Mouse (Mus musculus) urinary bladder, postnatal 36 days (tissue): Measurements from ENCODE around the gene B3galt1.

Experiments used
- DNase-seq, 2 experiments: peaks; one replicate each; pipeline ENCODE4 v3.0.0; 2022; ENCODE audit warnings: low spot score in 2 of 2, mixed read lengths in 1 of 2

The B3galt1 gene

DNA sequence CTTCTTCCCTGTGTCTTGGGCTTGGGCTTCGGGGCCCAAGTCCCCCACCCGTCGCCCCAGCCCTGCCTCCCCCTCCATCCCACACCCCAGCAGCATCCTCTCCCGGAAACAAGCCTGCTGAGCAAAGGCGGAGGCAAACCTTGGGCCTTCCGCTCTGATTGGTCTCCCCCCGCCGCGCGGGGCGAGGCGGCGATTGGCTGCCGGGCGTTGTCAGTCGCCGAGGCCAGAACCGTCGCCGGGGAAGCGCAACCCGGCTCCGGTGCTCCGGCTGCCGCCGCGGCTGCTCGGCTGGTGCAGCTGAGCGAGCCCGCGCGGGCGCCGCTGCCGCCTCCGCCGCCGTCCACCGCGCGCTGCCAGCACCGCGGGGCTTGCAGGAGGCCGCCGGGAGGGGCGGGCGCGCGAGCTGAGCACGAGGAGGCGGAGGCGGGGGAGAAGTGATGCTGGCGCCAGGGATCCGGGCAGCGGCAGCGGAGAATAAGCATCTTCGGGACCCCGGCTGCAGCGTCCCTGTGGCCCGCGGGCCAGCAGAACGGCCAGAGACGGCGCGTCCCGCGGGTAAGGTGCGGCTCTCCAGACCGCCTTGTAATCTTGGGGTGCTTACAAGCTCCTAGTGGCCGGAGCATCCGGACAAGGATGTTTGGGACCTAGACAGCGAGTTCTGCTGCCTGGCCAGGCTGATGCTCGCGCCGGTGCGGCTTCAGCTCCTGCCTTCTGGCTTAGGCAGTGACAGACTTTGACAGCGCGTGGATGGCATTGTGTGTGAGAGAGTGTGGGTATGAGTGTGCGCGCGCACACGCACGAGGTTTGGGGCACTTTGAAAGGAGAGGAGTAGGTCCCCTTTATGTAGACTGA, at the start of gene B3galt1:
TSS of gene B3galt1 (plus strand) at position 392 of the 852 bp plus-strand sequence.
- DNase-seq = peak; percentile 66 to 77

DNA sequence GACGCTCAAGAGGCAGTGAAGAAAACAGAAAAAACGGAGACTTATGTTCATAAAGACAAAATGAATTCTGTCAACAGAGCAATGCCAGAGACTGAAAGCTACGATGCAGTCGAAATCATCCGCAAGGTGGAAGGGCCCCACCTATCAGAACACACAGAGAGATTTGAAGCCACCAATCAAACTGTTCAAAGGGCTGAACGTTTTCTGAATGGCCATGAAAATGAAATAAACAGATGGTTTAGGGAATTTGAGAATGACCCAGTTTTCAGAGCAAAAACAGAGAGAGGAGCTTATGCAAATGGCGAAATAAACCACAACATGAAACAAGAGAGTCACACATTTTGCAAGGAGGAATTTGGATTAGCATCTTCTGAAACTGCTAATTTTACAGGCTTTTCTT, 49.3 kb upstream of the B3galt1 start:
- DNase-seq = no peak

DNA sequence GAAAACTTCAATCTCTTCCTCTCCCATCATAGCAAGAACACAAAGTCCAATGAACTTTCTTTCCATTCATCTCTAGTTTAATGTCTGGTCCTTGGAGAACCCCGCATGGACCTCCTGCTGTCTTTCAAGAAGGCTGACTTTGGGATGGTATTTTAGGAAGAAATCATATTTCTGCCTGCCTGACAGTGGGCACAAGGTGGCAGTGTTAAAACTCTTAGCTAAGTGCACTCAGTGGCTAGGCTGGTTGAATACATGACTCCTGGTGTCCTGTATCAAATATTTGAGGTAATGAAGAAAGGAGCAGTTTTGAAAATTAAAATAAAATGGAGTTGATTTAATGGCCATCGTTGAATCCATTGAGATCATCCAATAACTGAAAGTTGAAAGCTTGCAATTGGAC, 30.3 kb upstream of the B3galt1 start:
- no peak for DNase-seq

DNA sequence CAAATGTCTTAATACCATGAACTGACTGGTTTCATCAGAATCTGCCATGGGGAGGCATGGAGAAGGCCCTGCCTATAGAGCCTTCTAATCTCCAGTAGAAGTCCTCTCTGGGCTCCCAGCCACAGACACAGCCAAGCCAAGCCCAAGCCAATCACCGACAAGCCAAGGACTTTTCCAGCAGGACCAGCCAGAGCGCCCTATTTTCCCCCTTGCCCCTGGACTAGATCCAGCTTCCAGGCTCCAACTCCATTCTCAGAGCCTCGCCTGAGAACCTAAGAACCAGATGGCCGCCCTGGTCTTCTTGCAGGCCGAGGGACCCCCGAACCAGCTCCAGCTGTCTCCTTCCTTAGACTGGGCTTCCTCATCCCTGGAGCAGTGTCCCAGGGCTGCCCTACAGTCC, 26.2 kb upstream of the B3galt1 start:
- DNase-seq = no peak

DNA sequence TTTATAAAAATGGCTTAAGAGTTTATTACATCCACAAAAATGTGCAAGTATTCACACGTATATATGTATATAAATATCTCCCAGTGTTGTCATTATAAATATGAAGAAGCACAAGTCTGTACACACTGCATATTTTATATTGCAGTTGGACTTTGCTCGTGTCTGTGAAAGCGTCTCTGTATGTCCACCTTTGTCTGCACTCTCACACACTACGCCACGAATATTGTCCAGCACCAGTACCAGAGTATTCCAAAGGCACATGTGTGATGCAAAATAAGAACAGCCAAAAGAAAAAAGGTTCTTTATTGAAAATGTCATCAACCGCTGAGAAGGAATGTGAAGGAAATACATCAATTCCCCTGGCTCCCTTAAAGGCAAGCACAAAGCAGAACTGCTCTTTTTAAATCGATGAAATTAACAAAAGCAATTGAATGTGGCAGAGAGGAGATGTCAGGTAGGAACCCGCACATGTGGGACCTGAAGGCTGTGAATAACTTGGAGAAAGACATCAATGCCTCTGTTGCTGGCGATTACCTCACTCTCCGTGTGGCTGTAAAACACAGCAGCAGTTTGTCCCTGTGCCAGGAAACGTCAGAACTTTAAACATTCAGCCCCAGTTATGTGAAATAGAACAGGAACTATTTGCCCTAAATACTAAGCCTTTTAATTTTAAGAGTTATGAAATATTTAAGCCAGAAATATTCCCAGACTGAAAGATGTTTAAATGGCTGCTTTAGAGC, 23.5 kb upstream of the B3galt1 start:
- DNase-seq = no peak

DNA sequence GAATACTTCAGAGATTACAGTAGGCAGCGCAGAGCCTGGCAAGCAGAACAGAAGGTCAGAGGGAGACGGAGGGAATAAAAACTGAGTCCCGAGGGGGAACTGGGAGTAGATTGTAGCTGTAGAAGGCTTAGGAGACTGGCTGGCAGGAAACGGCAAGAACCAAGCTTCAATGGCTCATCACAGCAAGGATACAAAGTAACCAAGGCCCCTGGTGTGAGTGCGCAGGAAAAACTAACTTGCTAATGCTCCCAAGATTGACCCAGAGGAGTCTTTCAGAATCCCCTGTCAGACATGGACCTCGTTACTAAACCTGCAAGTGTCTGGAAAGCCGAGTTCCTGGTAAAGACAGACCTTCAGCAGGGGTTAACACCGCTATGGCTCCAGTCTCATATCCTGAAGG, 21.2 kb upstream of the B3galt1 start:
- no peak for DNase-seq

DNA sequence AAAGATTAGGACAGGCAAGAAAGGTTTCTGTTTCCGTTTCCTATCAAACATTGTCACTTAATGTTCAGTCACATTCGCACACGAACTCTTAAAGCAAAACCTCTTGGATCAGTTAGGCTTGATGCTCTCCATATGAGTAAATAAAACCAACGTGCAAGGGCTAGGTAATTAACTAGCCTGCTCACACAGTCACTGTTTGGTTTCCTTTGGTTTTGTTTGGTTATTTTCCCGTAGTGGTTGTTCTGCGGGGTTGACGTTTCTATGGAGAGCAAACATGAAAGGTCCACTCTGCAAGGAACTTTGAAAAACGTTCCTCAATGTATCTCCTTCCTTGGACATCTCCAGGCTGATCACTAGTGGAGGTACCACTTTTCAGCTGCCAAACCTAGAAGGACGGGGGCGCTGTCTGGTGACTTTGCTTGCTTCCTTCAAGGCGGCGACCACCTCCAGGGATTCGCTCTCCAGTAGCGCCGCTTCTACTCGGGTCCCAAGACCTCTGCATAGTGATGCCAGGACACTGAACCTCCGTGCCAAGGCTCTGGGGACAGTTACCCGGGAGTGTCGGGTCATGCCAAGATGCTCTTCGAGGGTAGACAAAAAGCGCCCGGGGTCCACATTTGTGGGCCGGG, 706 bp upstream of the B3galt1 start:
- peak; percentile 3 to 7 for DNase-seq

DNA sequence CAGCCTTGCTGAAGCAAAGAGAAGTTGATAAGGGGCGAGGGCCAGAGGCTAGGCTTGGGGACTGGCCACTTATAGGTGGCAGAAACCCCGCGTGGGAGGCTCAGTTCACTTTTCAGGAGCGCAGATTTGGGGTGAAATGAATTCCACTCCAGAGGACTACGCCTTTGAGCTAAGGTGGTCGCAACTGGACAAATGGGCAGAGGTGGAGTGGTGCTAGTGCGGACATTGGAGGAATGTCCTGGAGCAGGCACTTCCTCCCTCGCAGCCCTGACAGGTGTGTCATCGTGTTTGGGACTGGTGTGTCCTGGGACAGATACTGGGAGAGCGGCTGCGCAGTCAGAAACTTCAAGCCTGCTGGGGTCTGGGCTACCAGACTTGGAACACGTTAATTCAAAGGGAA, 895 bp downstream of the B3galt1 start:
- no peak for DNase-seq

DNA sequence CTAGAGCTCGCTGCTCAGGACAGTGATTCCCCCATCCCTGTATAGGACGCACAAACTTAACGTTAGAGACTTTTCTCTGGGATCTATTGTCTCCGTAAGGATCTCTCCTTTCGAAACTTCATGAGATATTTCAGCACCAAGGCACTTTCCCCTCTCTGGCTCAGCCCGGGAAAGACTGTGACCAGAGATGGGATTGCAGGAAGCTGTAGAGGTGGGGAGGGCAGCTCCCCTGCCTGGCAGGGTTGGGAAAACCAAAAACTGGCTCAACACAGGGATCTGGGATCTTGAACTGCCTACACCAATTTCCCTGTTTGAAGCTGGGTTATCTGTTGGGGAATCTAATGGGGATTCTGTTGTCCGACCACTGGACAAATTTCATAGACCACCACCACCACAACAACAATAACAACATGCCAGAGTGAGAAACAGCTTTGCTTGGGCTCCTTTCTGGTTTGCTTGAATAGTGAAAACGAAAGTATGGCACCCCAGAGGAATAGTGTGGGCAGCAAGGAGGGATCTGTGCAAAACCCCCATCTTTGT, 1.5 kb downstream of the B3galt1 start:
- peak in 1 of 2 experiments; percentile 5 for DNase-seq

DNA sequence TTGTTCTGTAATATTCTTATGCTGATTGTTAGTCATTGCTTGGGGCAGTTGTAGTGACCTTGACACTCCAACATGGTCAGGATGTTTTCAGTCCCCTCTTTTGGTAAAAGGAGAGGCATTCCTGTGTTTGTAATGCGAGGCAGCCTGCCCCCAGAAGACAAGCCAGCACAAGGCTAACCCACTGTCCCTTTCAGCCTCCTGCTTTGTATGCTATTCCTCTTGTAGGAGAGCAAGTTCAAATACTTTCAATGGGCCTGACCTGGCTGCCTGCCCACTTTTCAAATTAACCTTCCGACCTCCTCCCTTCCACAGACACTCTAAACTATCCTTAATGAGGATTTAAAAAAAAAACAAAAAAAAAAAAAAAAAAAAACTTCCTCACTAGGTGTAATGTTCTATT, 11.0 kb downstream of the B3galt1 start:
- no peak for DNase-seq

DNA sequence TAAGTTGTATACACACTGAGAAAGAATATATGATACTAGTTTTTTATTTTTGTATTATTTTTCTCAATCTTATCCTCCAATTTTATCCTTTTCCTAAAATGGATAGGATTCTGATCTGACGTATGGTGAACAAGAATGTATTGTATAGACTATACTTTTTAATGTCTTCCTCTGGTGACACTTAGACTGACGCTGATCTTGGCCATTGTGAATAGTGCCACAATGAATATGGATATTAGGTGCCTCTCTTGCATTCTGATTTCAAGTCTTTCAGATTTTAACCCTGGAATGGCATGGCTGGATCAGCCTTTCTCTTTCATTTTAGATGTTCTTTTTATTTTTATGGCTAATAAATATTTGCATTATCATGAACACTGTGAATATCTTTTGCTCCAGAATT, 17.4 kb downstream of the B3galt1 start:
- DNase-seq = no peak

DNA sequence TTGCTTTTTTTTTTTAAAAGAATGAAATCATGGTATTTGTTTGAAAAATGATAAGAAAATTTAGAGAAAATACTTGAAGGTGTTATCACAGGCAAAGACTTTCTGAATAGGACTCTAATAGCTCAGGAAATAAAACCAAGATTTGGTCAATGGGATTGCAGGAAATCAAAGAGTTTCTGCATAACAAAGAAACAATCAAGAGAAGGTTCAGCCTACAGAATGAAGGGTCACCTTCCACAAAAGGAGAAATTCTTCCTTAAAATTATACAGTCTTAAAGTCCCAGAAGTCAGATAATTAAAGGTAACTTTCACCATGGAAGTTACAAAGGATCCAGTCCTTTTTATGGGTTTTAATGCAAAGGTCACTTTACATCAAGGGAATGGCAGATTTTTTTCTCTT, 24.7 kb downstream of the B3galt1 start:
- DNase-seq = no peak

DNA sequence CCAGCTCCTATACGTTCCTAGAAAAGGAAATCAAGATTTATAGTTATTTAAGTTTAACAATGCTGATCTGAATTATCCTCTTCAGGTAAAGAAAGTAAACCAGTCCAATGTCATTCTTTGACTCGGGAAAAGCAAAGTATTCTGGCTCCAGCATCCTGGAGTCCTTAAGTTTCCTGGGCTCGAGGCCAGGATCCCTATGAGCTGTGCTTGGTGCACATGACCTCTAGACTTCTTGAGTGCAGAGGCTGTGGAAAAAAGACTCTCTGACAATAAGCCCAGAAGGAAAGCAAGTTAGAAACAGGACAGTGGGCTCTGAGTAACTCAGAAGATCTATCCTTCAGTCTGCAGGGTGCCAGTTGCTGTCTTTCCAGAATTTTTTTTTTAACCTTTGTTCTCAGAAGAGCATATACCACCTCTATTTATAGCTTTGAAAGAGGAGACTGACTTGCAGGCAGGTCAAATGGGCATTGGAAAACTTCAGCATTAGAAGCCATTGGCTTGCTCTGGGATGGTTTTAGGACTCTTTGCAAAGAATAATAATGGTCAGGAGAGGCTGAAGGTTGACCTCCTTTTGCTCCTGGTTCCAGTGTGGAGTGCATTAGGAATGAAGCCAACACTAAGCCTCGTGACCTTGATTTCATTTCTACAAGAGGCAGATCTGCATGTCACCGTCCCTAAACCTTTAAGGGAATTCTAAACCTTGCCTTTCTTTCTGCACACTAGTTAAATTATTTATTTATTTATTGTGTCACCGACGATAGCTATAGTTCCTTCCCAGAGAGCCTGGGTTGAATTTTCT, 26.4 kb downstream of the B3galt1 start:
- no peak for DNase-seq

DNA sequence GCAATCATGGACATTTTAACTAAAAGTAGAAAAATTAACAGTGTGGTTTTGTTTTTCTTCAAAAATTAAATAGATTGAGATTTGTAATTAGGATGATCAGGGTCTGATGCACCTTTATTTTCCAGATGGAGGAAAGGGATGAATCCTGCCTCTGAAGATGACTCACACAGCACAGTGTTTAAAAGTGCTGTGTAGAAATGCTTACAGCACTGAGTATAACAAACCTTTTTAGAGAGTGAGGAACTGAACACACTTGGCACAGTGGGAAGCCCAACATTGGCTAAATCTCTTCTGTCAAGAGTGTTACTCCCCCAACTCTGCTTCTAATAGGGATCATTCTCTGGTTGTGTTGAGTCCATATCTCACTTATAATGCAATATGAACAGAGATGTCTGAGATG, 57.2 kb downstream of the B3galt1 start:
- no peak for DNase-seq

DNA sequence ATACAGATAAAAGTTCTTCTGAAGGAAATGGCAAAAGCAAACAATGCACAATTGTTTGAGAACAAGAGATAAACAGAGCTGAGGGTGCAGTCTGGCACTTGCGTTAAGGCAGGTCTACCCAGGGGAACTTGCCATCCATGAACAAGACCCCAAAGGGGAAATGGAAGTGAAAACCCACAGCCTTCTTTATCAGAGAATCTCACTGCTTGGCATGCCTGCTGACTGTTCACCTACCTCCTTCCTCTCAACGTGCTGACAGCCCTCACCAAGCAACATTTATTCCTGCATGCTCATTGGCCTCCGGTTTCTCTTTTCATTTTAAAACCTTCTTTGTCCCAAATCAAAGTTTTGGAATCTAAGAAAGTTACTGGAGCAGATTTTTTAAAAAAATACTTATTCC, 62.0 kb downstream of the B3galt1 start:
- no peak for DNase-seq

DNA sequence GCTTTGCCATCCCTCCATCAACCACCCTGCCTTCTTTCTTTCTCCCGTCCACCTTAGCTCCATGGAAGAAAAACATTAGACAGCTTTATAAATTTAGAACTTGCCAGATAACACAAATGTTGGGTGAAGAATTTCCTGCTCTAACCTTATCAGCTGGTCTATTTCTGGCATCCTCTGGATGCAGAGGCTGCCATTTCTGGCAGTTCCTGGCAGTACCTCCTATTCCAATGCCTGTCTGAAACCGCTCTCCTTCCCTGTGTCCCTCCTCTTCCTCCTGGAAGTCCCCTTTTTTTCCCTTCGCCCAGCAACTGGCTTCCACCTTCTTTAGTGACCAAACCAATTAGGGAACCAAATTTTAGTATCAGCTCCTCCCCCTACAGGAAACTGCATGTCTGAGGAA, 62.6 kb downstream of the B3galt1 start:
- DNase-seq = no peak

DNA sequence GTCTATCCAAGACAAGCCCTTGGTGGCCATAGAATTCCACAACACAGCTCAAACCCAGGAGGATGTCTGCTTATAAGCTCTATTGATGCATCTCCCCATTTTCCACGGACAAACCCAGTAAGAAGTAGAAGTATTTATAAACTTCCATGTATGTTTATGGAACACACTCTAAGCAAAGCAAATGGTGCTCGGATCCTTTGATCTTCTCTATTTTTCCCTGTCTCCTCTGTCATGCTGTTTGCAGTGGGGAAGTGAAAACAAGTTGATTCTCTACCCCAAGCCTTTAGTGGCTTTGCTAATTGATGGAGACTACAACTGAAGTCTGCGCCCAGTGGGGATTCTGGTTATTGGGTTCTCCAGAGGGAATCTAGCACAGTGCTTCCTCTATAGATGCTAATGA, 89.2 kb downstream of the B3galt1 start:
- no peak for DNase-seq

DNA sequence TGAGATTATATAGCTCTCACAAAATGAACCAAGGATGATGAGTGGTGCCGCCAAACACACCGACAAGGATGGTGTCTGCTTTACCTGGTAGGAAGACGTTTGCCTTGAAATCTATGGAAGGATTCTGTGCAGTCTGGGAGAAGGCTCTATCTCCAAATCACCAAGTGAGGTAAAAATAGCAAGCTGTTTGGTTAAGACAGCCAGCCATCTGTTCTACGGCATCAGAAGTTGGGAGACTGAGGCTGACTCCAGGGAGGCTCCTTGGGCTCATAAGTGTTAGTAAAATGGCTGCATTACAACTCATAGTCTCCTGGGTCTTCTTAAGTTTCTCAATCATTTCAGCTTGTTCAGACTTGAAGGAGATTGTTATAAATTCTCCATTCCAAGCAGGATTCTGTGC, 91.7 kb downstream of the B3galt1 start:
- no peak for DNase-seq

DNA sequence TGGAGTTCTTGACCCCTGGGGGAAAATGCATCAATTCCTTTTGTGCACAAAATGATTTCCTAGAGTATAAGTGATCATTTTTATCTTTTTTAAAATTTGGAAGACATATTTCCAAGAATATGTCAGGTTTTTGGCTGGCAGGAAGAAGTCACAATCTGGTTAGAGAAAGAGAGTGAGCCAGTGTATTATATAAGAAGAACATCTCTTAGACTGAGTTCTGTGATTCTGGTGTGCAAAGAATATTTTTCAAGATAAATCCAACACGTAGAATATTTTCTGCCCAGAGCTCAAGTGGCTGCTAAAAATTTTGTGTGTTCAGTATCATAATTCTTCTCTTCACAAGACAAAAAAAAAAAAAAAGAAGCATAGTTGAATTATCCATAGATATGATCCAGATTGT, 92.4 kb downstream of the B3galt1 start:
- no peak for DNase-seq

DNA sequence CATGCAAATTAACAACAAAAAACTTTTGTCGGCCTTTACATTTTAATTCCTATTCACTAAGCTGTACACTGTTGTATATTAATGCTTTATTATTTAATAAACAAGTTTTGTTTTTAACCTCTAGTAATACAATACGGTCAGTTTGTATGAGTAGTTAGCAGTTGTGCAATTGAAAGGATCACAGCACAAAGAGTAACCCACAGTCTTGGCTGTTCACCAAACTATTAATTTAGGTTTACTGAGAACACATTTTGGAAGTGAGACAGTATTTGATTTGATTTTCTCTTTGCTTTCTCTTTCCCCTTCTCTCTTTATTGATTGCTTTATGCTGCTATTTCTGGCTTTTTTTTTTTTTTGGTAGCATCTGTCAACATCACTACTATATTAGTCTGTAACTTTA, 106.0 kb downstream of the B3galt1 start:
- DNase-seq = no peak

DNA sequence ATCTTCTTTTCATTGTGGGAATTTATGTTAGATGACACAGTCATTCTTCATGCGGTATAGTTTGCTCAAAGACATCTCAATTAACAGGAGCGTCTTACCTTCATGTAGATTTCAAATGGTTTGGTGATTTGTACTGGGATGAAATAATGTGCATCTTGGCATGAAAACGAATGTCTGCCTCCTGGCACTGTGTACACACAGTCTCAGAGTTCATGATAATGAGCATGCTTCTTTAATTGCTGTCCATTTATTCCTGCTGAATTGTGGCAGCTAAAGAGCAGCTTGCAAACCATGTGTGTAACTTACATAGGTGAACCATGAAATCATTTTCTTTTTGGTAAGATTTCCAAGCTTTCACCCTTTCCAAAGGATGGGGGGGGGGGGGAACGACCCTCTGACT, 112.0 kb downstream of the B3galt1 start:
- DNase-seq = no peak

DNA sequence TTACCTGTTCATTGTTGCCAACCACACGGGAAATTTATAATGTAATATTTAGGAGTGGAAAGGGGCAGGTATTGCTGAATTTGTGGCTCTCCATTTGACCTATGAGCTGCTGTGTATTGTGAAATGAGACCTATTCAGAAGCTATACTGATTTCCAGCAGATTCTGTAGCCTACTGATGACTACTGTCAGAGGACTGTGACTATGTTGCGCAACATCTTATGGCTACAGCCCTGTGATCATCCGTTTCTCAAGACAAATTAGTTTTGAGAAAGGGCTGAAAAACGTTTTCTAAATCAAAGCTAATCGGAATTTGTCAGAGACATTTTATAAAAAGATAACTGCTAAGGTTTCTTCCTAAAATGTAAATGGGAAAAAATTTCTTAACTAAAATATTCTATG, 158.6 kb downstream of the B3galt1 start:
- DNase-seq = no peak
